Mouse (Mus musculus): ENCODE measurements around the gene Ift81.
A peak's percentile ranks its signal among the peaks of the same experiment; 100 is the strongest.

Ift81 gene

DNA sequence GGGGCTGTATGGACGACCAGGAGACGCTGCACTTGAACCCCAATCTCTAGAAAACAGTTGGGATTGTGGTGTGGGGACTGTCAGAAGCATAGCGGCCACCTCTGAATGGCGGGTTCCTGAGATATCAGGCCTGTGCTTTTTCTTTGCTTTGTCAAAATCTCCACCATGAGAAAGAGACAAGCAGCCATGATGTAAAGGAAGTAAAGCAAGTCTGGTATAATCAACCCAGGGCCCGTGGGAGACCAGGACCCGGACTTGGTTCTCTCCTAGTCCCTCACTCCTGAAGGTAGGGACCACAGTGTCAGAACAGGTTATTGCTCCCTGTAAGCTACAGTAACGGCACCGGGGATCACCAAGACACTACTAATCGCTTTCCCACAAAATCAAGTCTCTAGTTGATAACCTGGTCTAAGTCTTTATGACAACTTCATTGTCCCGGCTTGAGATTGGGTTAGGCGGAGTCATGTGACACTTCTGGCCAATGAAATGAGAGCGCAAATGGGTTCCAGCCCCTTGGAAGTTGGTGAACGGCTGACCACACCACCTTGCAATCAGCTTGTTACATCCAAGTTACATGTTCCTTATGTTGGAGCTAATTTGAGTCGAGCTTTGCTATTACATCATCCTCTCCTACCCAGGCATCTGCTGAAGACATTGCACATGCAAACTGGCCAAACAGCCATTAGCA, 11.4 kb upstream of the Ift81 start:
- DNase-seq (ENCODE audit: low read depth, low spot score), result no peak

DNA sequence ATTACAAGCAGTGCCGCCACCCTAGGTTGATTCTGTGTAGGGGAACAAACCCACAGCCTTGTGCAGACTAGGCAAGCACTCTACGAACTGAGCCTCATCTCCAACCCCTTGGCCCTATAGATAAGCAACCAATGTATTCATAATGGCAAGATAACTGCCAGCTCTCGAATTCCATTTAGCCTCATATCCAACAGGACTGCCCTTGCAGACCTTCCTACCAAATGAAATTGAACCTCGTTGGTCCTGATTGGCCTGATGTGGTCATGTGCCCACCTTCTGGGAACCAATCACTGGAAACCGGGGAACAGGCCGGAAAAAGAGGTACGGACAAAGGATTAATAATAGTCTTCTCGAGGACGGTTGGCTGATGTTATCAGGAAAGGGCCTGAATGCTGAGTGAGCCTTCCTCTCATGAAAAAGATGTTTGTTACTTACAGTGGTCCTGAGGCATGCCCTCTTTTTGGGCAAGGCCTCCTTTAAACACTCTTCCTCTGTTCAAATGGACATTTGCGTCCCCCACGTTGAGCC, 10.7 kb upstream of the Ift81 start:
- DNase-seq (ENCODE audit: low read depth, low spot score), result no peak

DNA sequence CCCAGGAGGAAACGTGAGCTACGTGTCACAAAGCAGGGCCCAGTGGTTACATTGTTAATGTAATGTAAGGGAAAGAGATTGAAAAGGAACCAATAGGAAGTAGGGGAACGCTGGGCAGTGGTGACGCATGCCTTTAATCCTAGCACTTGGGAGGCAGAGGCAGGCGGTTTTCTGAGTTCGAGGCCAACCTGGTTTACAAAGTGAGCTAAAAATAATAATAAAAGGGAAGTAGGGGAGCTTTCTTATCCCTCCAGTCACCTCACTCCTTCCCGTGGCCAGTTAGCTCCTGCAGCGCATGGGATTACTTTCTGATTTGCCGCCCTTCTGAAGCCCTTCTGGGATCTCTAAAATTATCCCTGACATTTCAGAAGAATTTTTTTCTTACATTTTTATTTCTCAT, 9.5 kb upstream of the Ift81 start:
- DNase-seq (ENCODE audit: low read depth, low spot score), result no peak

DNA sequence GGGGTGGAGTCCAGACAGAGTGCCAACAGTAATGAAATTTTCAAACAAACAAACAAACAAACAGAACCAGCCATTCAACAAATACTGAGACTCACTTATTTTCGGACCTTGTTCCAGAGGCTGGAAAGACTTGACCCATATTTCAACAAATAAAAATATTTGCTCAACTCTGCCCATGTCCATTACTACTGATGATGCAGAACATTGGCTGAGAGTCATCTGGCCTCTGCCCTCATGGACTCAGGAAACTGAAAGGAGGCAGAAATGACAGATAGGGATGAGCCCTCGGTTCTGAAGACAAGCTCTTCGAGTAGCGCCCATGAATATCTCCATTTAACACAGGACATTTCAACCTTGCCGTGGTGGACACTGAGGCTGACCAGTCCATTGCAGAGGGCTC, 8.2 kb upstream of the Ift81 start:
- no peak for DNase-seq (ENCODE audit: low read depth, low spot score)

DNA sequence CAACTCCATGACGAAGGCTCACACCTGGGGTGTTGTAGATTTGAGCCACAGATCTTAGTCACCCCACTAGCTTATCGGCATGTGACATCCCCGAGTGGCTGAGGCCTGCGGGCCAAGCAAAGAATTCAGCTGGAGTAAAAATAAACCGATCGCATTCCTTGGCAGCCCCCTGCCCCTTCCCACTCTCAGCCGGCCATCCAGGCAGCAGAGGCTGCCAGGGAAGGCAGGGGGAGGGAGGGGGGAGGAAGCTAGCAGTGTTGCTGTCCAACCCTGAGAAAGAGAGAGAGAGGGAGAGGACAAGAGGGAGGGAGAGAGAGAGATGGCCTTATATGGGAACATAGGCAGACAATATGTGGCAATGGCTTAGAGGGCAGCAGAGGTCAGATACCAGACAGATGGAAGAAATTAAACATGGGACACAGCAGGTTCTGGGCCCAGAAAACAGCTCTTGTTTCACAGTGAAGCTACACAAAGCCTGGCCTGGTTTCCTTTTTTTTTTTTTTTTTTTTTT, 7.1 kb upstream of the Ift81 start:
- DNase-seq (ENCODE audit: low read depth, low spot score), result peak; percentile 4

DNA sequence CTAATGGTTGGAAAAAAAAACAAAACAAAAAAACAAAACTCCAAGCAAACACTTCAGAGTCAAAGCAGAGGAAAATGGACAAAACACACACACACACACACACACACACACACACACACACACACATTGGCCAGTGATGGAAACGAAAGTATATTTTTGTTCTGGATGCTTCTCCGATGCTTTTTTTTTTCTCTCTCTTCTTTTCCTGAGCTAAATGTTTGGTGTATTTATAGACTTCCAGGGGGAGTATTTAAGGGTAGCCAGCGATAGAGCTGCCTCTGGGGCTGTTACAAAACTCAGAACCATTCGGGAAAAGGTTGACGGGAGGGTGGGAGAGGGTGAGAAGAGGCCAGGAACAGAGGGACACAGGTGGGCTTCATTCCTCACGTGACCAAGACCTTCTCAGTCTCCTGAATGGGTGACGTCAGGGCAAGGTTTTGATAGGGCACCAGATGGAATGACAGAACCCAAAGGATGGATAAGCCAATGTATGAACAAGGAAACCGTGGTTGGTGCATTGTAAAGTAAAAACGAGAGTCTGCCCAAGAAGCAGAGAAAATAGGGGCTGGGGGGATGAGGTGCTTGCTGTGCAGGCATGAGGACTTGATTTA, 5.5 kb upstream of the Ift81 start:
- DNase-seq (ENCODE audit: low read depth, low spot score), result no peak

DNA sequence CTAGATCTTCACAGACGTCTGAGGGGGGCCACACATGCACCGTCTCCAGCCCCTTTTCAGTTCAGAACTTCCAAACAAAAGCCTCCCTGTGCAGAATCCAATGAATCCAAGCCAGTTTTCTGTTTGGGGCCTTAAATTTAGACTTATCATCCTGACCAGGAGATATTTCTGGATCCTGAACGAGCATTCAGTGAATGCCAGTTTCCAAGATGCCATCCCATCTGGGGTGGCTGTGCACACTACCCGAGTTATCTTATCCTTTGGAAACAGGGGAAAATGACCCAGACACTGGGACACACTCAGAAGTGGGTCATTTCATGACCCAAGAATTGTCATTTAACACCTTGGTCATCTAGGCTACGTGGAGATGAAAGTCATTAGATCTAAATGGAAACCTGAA, 3.4 kb upstream of the Ift81 start:
- DNase-seq (ENCODE audit: low read depth, low spot score), result no peak

DNA sequence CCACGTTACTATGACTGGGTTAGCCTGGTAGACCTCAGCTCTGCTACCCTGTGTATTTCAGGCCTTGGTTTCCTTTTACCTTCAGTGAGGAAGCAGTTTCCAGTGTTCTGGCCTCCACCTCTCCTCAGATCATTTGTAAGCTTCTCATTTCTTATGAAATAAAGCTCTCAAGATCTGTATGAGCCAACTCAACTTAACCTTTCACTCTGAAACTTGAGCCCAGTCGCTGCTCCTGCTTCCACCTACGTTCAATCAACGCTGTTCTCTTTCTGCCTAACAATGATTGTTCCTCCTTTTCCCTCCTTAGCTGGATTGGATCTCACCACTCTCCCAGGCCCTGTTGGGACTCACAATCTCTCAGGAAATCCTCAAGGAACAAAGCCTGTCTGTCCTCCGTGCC, 2.7 kb downstream of the Ift81 start:
- no peak for DNase-seq (ENCODE audit: low read depth, low spot score)

DNA sequence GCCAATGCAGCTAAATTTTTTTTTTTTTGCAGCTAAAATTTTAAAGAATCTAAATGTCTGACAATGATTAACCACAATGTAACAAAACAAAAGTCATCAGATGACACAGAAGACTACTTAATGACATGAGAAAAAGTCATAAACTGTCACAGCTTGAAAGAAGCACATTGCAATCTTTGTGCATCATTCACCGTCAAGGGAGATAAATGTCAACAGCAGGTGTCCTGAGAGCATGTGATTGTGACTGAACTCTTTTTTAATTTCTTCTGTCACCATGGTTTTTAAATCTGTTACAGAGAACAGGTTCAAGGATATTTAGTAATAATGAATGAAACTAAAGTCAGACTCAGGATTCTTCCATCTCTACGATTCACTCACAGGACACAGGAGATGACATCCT, 9.4 kb downstream of the Ift81 start:
- no peak for DNase-seq (ENCODE audit: low read depth, low spot score)

DNA sequence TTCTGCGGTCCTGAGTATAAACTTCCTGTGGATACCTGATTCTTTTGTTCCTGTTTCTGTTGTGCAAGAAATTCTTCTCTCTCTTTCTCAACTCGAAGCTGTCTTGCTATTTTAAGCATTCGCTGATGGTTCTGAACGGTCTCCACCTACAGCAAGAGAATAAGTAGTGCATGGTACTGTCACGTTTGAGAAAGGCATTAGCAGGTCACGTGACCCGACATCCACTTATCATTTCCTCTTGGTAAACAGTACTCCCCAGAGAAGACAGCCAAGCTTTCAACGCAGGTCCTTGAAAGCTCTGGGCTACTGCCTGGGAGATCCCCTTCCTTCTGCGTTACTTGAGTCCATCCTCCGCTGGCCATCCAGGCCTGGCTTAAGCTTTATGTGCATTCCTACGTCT, 12.1 kb downstream of the Ift81 start:
- no peak for DNase-seq (ENCODE audit: low read depth, low spot score)

DNA sequence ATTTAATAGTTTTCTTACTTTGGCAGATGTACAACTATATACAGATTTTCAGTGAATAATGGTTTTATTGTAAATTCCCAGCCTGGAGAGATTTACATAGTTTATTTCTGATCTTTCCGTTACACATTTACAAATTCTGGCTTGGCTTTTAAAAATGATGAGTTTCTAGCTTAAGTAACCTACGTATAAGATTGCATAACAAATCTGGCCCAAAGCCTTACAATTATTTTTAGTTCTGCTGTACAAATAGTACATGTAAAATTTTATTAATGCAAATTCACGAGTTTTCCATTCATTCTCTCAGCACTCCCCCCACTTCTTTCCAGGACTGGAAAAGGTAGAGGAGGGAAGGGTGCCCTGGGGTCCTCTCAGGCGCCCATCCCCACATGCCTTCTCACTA, 18.8 kb downstream of the Ift81 start:
- no peak for DNase-seq (ENCODE audit: low read depth, low spot score)

DNA sequence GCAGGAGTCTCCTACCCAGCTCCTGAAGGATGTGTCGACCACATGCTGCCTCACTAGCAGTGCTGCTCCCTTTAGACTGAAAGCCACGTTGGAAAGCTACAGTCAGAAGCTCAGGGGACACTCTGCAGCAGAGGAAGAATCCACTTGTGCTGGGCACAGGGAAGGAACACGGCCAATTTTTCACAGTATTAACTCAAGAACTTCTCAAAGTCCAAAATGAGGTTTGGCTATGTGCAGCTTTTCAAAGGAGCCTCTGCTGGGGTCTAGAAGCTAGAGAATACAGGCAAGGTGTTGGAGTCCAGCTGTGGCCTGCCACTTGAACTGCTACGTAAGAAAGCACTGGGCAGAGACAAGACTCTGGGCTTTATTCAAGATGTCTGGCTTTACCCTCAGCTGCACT, 24.4 kb downstream of the Ift81 start:
- no peak for DNase-seq (ENCODE audit: low read depth, low spot score)

DNA sequence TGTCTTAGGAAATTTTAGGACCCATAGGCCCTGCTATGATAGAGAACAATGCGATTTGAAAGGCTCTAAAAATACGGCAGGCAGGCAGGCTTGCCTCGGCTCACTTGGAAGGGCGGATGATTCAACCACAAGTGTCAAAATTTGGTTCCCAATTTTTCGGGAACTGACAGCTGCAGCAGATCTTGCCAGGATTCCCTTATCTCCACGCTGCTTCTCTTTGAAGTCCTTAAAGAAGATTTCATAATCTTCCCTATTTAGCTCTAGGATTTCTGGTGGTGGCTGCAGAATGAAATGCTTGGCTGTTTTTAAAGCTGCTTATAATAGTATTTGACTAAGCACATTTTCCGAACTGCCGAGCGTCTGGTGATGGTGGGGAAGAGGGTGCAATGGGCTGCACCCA, 28.8 kb downstream of the Ift81 start:
- no peak for DNase-seq (ENCODE audit: low read depth, low spot score)

DNA sequence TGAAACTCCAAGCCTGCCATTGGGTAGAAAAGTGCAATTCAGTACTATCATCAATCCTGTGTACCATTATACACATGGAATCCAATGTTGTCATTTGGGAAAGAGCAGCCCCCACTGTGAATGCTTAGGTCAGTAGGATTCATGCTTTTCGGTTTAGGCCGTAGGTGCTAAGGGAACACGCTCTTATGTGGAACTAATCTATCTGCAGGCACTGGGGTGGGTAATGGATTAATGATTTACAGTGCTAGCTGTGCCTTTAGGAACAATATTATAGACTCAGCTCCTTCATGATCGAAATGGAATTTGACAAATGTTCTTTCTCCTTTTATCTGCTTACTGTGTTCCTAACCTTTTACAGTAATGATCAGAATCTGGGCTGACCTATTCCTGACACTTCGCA, 30.2 kb downstream of the Ift81 start:
- DNase-seq (ENCODE audit: low read depth, low spot score), result no peak

DNA sequence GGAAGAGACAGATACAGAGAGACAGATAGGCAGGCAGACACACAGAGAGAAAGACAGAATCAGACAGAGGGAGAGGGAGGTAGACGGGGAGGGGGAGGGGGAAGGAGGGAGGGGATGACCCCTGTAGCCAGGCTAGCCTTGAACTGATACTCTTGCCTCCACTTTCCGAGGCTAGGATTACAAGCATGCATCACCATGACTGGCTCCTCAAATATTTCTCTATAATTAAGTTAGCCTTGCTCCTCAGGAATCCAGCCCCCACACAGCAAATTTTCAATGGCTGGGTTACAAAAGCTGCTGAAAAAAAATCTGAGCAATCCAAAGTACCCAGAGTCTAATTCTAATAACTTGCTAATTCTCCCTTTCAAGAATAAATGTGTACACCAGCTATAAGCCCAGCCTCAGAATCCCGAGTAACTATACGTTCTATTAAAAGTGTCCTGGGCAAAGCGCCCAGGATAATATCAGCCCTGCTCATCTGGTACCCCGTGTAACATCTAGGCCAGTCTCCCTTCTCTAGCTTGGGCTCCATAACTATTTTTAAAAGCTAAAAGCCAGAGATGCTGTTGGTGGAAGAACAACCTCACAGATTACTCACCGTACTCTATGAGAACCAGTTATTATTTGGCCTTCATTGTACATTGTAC, 37.5 kb downstream of the Ift81 start:
- no peak for DNase-seq (ENCODE audit: low read depth, low spot score)

DNA sequence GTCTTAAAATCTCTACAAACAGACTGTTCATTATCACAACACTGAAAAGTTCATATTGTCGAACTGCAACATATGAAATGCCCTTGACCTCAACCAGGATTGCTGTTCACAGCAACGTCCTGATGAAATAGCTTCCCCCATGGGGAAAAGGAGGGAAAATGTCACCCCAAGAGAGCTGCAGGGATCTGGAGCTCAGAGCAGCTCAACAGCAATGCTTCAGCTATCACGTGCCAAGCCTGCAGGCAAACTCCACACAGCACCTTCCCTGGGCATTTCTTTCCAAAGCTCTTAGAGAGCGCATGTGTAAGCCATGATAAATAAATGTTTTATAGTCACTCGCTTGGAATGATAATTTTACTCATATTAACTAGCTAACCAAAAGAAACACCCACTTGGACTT, 42.3 kb downstream of the Ift81 start:
- DNase-seq (ENCODE audit: low read depth, low spot score), result no peak

DNA sequence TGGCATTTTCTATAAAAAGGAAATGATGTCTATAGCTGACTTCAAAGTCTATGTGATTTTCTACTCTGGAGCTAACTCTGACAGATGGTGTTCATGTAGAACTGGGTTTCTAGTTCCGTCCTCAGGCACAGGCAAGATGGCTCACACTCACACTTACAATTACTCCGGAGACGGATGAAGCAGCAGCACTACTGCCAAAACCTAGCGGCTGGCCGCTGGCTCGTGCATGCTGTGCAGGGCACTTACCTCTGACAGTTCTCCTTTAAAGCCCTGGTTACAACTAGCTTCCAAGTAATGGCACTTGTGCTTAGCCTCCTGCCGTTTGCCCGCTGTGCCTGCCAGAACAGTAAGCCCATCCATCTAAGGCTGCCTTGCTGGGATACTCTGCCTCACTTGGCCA, 47.7 kb downstream of the Ift81 start:
- DNase-seq (ENCODE audit: low read depth, low spot score), result no peak

DNA sequence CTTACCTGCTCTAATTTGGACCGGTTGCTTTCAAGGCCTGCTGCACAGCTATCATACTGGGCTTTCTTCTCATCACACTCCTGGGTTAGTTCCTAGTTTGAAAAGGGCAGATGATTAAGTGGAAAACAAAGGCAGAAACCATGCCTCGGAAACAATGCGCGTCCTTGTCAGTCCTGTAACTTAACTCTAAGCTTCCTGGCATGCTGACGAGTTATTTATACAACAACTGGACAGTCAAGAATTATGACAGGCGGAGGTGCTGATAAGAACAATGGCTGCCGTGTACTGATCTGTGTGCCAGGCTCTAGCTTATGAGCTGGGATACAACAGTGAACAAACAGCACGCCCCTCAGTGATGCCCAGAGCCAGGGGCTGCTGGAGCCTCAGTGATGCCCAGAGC, 53.7 kb downstream of the Ift81 start:
- no peak for DNase-seq (ENCODE audit: low read depth, low spot score)

DNA sequence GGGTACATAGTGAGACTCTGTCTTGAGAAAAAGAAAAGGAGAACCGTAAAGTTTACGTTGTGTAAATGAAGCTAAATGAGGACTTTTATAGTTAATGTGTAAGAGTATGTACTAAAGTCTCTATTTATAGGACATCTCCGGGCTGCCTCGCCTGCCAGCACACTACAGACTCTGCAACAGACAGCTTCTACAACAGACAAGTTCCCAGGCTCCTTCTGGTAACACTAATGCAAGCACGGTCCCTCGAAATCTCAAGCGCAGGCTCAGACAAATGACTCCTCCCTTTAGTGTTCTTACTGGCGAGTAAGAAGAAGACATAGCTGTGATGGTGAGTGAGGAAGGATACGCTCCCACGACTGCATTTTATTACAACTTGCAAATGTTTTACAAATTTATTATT, 56.2 kb downstream of the Ift81 start:
- no peak for DNase-seq (ENCODE audit: low read depth, low spot score)

DNA sequence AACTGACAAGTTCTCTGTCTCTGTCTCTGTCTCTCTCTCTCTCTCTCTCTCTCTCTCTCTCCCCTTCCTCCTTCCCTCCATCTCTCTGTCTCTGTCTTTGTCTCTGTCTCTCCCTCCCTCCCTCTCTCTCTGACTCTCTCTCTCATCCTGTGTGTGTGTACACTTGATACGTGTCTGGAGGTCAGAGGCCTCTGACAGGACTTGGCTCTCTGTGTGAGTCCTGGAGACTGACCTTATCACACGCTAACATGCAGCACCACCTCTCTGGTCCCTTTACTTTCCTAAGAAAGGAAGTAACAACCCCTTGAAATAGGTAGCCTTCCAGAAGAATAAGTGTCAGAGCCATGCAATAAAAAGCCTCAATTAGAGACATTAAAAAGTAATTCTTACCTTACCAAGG, 59.2 kb downstream of the Ift81 start:
- DNase-seq (ENCODE audit: low read depth, low spot score), result no peak

DNA sequence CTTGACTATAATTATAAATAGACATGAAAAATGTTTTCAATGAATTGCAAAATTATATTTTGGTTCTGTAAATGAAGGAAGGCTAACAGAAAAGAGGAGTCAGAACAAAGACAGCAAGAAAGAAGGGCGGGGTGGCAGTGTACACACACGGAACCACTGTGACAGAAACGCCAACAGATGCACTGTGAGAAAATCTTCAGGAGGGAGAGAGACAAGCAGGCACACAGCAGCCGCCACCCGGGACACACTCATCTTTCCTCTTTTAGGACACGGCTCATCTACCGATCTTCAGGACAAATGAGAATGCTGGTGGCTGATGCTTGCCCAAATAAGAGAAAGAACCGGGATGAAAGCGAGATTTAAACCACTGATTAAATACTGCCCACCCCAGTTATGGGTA, 61.7 kb downstream of the Ift81 start:
- no peak for DNase-seq (ENCODE audit: low read depth, low spot score)

DNA sequence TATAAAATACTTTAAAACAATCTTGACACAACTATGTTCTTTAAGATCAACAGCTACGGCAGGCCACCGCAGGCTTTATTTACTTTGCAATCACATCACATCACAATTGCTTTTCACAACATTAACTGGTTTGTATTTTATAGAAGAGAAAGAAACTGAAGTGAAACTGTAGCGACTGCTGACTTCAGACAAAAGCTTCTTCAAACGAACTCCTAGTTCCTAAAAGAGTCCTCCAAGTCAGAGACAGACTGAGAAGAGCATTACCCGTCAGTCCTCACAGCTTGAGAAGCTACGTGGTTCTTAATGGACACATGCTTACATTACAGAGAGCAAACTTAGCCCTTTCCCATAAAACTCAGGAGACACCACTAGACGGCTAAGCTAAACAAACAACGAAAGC, 63.9 kb downstream of the Ift81 start:
- DNase-seq (ENCODE audit: low read depth, low spot score), result no peak

DNA sequence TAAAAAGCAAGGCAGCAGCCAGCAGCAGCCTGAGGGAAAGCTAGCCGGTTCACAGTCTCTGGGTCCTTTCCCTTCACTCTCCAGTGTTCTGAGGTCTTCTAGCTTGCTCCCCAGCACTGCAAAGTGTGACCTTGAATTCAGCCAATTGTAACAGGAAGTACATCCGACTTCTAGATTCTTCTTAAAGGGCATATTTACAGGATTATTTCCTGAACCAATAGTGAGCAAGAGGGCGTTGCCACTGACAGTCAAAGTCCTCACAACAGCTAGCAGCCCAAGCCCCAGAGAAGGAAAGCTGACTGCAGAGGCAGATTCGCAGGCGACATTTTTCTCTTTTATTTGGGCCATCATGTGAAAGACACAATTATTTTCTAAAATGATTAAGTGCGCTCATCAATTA, 65.6 kb downstream of the Ift81 start:
- no peak for DNase-seq (ENCODE audit: low read depth, low spot score)

Data from retina, adult 2 months (tissue).